Mouse (Mus musculus) bone marrow, adult 2 months (tissue): Measurements from ENCODE around the gene Lbhd2.

ENCODE experiments used
- CTCF ChIP-seq: fragments of 200-500 bp; IDR thresholded peaks from 2 replicates; pipeline ENCODE4 v1.5.1; 2011; ENCODE audit warnings: low read length, control low read depth; ENCODE audit not compliant: control insufficient read depth, insufficient read depth
- POLR2A ChIP-seq: fragments of 200-500 bp; IDR thresholded peaks from 2 replicates; pipeline ENCODE4 v1.6.1; 2011; ENCODE audit warnings: low read depth, mild to moderate bottlenecking, control low read depth, low read length, borderline replicate concordance; ENCODE audit not compliant: control insufficient read depth

GRCm38 (mm10) chr12:111446745-111447144, 40.1 kb downstream of the Lbhd2 start:
- TF ChIP-seq CTCF (no peak), POLR2A (no peak)
